Mouse (Mus musculus): ENCODE data around the gene Naaladl2.
"Not testable (repeated sequence)": the region's sequence is repeated elsewhere in the genome, so short reads cannot be mapped to it uniquely, and the experiment has no call there.

Naaladl2 gene

DNA sequence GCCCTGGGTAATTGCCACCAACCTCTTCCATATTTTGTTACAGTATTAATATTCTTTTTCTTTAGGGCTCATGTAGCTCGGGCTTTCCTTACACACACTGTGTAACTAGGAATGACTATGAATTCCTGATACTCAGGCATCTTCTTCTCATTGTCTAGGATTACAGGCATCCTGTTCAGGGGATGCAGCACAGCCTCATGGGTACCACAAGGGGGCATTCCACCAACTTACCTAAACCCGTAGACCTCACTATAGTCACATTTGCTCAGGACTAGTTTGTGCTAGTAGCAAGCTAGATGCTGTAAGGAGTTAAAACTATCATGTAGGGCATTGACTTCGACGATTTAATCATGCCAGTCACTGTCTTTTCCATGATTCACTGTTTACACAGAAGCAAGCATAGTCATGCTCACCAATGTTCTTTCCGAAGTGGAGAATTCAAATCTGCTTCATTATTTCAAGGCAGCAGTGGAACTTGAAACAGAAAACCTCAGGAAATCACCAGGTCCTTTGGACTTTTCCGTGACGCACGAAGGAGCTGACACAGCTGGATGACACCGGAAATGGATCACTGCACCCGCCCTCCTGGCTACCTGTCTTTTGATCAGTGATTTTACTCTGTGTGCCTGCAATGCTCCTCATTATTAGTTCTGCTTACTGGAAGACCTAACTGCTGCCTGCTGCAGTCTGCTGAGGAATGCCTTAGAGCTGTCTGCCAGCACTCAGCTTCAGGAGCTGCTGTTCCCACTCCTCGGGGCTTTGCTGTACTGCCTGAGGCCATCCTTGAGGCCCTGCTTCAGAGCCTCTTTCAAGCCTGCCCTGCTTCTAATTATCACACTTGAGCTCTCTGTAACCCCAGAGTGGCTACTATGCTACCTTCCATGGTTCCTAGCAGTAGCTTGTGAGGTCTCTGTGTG is 822.3 kb downstream of the Naaladl2 start:
- DNase-seq (ENCODE audit: low read depth, low spot score): no peak

DNA sequence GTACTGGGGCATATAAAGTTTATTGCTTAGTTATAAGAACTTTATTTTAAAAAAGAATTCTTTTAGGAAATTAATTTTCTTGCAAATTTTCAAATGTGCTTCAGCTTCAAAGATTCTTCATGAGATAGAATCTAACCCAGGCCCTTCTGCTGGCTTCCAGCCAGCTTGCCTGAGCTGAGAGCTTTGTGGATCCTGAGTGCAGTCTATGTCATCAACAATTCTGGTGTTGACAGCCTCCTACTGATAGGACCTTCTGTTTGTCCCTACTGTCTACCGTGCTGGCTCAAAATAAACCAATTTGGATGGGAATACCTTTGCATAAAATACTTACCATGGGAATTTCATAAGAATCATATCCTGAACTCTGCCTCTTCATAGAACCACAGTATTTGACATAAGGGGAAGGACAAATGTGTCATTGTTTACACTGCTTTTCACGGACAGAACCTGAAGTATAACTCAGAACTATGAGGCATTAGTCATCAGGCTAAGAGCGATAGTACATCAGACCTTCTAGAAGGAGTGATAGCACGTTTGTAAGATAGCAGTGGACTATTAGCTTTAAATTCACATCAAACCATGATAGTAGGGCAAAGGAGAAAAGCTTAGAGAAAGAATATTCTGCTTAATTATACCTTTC is 829.3 kb downstream of the Naaladl2 start:
- no peak for DNase-seq (ENCODE audit: low read depth, low spot score)

DNA sequence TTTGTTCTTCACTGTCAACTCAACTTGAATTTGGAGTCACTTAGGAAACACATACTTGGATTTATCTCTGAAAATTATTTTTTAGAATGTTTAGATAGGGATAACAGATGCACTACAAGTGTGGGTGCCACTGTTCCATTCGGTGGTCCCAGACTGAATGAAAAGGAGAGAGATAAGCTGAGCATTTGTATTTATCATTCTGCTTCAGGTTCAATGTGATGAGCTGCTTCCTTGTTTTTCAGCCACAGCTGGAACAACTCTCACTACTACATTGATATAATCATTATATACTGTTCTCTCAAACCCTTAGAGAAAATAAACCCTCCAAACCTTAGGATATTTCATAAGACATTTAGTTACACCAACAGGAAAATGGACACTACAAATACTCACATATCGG is 918.6 kb downstream of the Naaladl2 start:
- no peak for DNase-seq (ENCODE audit: low read depth, low spot score)

DNA sequence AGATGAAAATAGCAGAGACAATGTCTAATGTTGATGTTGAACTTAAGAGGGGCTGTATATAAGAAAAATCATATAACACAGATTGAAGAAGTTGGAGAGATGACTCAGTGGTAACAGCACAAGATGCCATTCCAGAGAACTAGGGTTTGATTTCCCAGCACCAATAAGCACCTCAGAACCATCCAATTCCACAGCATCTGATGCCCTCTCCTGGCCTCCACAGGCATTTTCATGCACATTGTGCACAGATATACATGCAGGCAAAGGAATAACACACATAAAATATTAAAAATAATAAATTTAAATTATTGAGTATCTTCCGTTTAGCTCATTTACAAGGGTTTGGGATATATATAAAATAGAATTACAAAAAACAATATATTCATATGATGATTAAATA is 926.6 kb downstream of the Naaladl2 start:
- DNase-seq (ENCODE audit: low read depth, low spot score): no peak

DNA sequence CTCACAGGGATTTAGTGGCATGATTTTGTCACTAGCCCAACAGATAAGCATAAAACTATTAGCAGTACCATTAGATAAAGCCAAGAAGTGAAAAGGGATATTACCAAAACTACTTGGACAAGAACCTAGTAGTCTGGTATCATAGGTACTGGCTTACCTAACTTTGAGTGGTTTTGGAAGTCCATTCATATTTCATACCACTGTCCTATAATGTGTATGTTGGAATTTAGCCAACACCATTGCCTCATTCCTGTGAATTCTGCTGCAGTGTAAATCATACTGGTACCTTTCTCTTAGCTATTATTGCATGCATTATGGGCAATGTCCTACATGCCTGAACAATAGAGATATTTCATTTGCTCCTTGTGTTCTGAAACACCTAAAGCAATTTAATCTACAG is 977.5 kb downstream of the Naaladl2 start:
- DNase-seq (ENCODE audit: low read depth, low spot score): no peak

DNA sequence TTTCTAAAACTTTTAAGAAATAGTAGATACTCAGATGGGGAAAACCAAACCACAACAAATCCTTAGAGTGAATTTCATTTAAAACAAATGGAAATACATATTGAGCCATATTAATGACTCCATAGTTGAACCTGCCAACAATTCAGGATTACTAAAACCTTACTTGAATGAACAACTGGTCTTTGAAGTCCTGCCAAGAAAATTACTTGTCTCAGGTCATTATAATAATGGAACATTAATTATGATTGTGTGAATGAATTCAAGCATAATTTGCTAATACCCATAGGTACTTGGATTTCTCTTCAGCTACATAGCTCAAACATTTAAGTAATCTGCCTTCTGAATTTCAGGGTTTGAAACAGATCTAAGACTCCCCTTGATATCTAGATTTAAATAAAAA is 980.1 kb downstream of the Naaladl2 start:
- no peak for DNase-seq (ENCODE audit: low read depth, low spot score)

DNA sequence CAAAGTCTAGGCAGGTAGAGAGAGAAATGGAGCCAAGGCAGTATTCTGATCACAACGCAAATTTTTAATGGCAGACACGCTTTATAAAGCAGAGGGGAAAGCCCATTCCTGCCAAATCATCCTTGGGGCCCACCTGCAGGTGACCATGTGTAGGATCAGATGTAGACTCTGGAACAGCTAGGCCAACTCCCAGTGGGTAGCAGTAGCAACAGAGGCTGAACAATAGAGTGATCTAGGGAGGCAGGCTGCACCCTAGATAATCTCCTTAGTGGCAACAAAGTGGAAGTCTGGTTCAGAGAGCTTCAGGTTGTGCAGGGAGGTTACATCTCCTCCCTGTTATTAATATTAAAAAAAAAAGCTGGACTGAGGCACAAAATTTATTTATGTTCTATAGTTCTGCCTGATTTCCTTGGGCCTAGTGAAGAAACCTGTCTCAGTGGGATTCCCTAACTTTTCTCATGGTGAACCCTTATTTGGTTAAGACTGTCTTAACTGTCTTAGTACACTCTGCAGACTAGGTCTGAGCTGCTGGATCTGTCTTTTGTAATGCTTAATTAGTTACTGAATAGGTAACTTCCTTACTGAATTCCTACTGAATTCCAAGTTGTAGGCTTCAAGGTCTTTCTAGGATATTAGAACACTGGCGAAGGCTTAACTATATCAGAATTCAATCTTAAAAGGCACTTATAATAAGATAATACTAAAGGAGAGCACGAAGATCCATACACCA is 992.8 kb downstream of the Naaladl2 start:
- not testable (repeated sequence) for DNase-seq (ENCODE audit: low read depth, low spot score)

DNA sequence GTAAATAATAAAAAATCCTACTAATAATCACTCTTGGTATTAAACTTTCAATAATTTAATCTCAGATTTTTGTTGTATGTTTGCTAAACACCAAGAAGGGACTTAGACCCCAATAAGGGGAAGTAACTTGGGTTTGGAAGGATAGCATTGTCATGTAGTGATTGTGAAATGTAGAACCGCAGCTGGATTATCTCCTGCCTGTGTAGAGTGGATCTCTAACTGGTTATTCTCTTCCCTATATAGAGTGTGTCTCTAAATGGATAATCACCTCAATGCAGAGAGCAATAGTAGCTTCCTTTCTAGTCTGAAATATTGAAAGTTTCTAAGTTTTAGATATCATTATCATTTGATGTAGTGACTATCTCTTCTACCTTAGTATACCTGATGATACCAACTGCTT is 1001.3 kb downstream of the Naaladl2 start:
- DNase-seq (ENCODE audit: low read depth, low spot score): no peak

DNA sequence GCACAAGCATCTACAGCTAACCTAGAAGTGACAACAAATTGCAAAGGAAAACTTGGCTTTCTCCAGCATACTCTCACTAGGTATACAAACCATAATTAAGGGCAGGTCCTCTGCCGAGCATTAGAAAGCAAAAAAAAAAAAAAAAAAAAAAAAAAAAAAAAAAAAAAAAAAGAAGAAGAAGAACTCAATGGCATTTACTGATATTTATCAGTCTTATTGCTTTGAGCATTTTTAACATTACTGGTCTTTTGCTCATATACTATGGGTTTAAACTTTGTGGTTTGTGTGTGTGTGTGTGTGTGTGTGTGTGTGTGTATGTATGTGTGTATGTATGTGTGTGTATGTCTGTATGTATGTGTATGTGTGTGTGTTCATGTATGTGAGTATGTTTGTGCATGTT is 1006.1 kb downstream of the Naaladl2 start:
- no peak for DNase-seq (ENCODE audit: low read depth, low spot score)

DNA sequence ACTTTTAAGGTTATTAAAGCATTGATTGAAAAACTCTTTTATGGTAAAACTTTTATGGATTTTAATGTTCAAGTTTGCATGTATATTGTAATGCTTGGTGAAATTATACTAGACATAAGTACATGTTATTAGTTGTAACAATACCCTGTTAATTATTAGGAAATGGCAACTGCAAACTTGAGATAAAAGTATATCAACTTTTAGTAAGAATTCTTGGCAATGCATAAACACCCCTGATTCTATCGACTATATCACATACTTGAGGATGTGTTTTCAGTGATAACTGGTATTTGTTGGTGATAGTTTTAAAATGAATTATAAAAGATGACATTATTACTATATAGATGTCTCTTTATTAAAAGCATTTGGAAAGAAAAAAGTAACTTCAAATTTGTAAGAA is 1017.9 kb downstream of the Naaladl2 start:
- no peak for DNase-seq (ENCODE audit: low read depth, low spot score)

DNA sequence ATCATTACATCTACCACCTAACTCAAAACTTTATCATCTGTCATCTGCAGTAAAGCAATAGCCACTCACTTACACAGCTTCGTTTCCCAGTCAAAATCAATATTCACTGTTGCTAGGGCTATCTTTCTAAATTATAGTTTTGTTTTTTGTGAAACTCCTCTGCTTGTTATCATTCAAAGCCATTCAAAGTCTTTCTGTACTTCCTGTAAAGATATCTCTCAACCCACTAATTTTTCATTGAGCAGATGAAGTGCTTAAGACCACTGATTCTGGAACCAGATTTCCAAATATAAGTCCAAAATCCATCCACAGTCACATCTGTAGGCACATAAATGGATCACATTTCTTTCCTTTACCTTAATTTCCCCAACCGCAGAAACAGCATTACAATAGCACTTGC is 1020.0 kb downstream of the Naaladl2 start:
- no peak for DNase-seq (ENCODE audit: low read depth, low spot score)

DNA sequence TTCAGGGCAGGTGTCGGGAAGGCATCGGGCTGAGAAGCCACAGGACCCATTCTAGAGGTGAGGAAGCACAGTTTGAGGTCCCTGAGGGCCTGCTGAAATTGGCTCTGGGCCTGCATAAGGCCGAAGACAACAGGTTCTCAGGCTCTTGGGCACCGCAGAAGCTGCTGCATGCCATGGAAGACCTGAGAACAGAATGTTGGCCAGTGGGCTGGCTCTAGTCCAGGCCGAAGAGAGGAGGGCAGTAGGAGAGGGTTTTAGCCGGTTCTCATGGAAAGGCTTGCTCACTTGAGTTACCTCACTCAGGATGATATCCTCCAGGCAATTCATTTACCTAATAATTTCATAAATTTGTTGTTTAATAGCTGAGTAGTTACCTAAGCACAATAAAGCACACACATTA is 1025.9 kb downstream of the Naaladl2 start:
- no peak for DNase-seq (ENCODE audit: low read depth, low spot score)

DNA sequence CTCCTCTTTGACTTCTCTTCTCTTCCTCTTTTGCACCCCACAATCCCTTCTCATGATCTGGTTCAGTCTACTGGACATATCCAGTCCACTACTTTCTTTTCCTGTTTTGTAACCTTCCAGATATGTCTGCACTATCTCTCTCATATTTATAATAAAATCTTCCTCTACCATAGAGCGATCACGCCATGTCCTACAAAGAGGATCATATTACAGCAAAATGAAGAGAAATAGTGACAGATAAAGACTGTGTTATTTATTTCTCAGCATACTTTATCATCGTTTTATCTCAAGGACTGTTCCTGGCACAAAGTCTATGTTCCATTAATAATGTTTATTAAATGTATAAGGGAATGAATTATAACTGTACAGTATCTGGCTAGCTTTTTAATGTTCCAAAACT is 1029.2 kb downstream of the Naaladl2 start:
- no peak for DNase-seq (ENCODE audit: low read depth, low spot score)

DNA sequence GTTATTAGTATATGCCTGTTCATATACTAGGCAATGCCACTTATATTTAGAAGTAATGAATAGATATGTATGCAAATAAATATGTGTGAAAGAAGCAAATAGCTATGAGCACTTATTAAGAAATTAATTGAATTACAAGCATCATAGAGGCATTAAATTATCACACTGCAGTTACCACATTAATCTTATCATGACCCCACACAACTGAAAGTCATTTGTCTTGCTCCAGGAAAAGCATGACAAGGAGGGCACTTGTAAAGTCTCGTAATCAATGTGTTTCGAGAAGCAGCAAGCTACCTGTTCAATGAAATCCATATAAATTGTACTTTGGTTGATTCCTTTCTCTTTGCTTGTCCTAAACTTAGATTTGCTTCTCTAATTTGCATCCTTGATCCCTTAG is 1030.7 kb downstream of the Naaladl2 start:
- no peak for DNase-seq (ENCODE audit: low read depth, low spot score)

DNA sequence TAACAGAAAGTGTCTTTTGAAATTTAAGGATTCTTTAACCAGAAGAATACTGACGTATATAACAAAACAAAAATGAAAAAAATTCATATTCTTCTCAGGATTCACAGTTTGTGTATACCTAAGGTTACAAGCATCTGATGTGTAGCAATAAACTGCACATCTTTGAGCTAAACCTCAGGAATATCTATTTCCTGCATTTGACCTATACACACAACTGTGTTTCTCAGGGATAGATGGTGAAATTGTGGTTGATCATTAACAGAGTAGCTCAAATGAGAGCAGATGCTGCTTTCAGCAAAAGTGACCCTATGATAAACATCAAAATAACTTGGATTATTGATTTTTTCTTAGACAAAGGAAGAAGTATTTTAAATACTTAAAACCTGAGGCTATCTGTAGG is 1037.7 kb downstream of the Naaladl2 start:
- DNase-seq (ENCODE audit: low read depth, low spot score): no peak

DNA sequence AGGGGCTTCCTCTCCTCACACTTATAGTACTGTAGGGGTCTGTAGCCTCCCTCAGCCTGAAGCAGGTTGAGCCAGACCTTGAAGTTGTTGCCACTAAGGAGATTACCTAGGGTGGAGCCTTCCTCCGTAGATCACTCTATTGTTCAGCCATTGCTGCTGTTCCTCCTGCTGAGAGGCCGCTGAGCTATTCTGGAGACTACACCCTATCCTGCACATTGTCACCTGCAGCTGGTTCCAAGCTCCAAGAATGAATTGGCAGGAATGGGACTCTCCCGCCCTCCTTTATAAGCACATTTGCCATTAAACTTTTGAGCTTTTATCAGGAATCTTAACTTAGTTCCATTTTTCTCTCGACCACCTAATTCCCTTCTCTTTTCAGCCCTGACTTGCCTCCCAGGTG is 1064.3 kb downstream of the Naaladl2 start:
- no peak for DNase-seq (ENCODE audit: low read depth, low spot score)

DNA sequence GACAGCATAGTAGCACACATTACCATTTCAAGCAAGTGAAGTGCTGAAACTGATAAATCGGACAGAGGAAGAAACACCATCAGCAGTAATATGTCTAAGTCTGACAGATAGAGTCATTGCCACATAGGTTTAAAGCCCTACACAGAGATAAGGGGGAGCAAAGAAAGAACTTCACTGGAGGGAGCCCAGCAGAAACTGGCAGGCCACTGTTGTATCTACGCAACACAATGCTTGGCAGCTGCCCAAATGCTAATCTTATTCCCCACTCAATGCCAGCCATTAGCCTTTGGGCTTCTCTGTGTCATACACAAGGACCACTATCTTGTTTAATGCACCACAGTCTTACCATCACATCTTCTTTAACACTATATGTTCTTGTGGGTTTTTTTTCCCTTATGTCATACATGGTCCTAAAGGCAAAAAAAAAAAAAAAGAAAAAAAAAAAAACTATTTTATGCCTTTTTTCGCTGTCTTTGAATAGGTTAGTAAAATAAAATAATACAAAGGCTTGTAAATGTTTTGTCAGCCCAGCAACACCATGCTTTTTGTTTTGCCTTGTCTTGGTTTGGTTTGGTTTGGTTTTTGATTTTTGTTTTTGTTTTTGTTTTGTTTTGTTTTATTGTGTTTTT is 1072.8 kb downstream of the Naaladl2 start:
- DNase-seq (ENCODE audit: low read depth, low spot score): no peak

DNA sequence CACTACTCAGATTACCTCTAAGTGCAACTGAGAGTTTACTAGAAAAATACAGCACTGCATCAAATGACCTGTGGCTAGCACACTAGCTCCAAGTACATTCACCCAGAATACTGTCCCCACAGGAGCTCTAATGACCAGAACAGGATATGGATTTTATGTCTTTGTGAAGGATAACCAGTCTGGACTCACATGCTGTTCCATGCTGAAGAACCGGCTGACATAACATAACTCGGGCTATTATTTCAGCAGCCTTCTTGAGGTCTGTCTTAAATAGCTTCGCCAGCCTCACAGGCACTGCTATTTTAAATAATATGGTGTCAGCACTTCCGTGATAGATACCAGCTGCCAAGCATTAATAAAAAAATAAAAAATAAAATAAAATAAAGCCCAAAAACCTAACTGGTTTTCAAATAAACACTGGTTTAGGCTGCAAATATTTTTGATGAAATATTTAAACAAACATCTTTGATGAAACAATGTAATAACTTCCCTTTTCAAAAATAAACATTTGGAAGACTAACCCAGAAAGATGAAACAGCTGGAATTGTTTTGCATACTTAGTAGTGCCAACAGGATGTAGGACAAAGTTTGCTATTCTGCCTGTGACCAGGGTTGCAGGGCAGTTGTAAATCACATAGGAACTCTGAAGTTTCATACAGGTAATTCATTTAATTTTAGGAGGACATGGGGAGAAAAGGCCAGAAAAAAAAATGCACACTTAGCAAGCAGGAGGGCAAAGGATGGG is 1073.5 kb downstream of the Naaladl2 start:
- DNase-seq (ENCODE audit: low read depth, low spot score): no peak

DNA sequence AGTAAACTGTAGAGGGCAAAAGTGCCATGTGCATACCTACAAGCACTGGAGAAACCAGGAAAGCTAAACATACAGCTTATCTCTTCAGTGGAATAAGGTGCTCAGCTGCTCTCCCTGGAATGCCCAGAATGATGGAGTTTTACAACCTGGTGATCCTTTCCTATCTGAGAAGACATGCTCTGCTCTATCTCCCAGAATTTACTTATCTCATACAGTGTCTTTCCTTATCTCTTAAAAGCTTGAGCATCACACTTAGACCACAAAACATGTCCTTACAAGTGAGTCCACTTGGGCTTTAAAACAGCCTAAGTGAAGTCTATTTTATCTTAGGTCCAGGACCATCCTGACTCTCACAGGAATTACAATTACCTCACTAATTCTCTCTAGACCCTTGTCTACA is 1095.8 kb downstream of the Naaladl2 start:
- no peak for DNase-seq (ENCODE audit: low read depth, low spot score)

DNA sequence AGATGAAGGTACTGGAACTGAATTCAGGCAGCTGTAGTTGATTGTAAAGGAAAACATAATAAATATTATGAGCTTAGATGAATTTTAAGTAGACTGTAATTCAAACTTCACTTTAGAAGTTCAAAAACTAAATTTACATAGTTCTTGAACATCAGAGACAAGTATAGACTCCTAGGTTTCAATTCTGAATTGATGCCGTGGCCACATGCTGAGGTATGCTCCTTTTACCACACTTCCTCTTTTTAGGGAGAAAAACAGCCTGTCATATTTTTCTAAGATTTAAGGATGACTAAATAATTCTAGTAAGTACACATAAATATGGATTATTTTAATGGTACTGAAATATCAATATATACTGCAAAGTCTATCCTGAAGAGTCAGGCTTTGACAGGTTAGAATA is 1142.3 kb downstream of the Naaladl2 start:
- DNase-seq (ENCODE audit: low read depth, low spot score): no peak

DNA sequence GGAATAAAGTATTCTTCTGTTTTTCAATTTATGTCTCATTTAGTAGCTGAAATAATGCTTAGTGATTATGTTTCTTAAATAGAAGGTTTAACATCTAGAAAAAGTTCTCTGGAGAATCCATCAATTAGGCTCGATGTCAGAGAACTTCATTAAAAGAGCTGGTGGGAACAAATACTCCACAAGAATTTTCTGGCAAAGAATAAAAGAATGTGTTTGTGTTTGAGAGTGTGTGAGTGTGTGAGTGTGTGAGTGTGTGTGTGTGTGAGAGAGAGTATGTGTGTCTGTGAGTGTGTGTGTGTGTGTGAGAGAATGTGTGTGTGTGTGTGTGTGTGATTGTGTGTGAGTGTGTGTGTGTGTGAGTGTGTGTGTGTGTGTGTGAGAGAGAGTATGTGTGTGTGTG is 1170.3 kb downstream of the Naaladl2 start:
- no peak for DNase-seq (ENCODE audit: low read depth, low spot score)
